Mouse (Mus musculus) MEL (cell line): ENCODE results near the gene Atg4b. TPM values are rescaled to one million over a fixed set of nuclear protein-coding genes. Genes with fewer than 3 reads are reported as not detected.
"Not testable (repeated sequence)": the region's sequence is repeated elsewhere in the genome, so short reads cannot be mapped to it uniquely, and the experiment has no call there.

ENCODE experiments used
- DNase-seq: peaks from one replicate; pipeline ENCODE4 v3.0.0; 2011; ENCODE audit warnings: low read depth, low spot score
- H3K27ac ChIP-seq: 2 replicates; pipeline ENCODE4 v1.5.1; 2012; ENCODE audit warnings: low read depth, mild to moderate bottlenecking, control low read depth, low read length, moderate library complexity; ENCODE audit not compliant: control insufficient read depth
- H3K27me3 ChIP-seq, 2 experiments: fragments of 150-350 bp in 1 of 2; sonication (generic) in 1 of 2; 2 replicates each; pipeline ENCODE4 v1.6.1; 2012; ENCODE audit warnings: low read length in 2 of 2, mild to moderate bottlenecking in 2 of 2, improper control_type of control experiment in 1 of 2, moderate library complexity in 1 of 2; ENCODE audit not compliant: insufficient read depth in 2 of 2, control insufficient read depth in 1 of 2
- H3K36me3 ChIP-seq, 2 experiments: 2 replicates each; pipeline ENCODE4 v1.6.1; 2012 to 2014; ENCODE audit warnings: low read length in 2 of 2, improper control_type of control experiment in 1 of 2, inconsistent platforms in 1 of 2, mild to moderate bottlenecking in 1 of 2; ENCODE audit not compliant: insufficient read depth in 2 of 2, control insufficient read depth in 1 of 2
- H3K4me1 ChIP-seq, 2 experiments: fragments of 150-350 bp in 1 of 2; sonication (generic) in 1 of 2; 2 replicates each; pipeline ENCODE4 v1.6.1; 2012; ENCODE audit warnings: low read length in 2 of 2, improper control_type of control experiment in 1 of 2, mild to moderate bottlenecking in 1 of 2; ENCODE audit not compliant: insufficient read depth in 2 of 2, control insufficient read depth in 1 of 2
- H3K4me3 ChIP-seq, 2 experiments: fragments of 150-350 bp in 1 of 2; sonication (generic) in 1 of 2; 2 replicates each; pipeline ENCODE4 v1.5.1; 2012; ENCODE audit warnings: low read depth in 2 of 2, low read length in 2 of 2, mild to moderate bottlenecking in 2 of 2, moderate library complexity in 2 of 2, control low read depth in 1 of 2, improper control_type of control experiment in 1 of 2; ENCODE audit not compliant: control insufficient read depth in 1 of 2, insufficient read depth in 1 of 2
- H3K79me2 ChIP-seq: 2 replicates; pipeline ENCODE4 v1.6.1; 2012; ENCODE audit warnings: mild to moderate bottlenecking, low read length, moderate library complexity; ENCODE audit not compliant: control insufficient read depth, poor library complexity, insufficient read depth
- H3K9ac ChIP-seq: 2 replicates; pipeline ENCODE4 v1.6.1; 2012; ENCODE audit warnings: low read depth, mild to moderate bottlenecking, control low read depth, low read length, moderate library complexity; ENCODE audit not compliant: control insufficient read depth, poor library complexity, severe bottlenecking
- H3K9me3 ChIP-seq: fragments of 150-350 bp; sonication (generic); replicated peaks from 2 replicates; pipeline ENCODE4 v1.6.1; 2012; ENCODE audit warnings: mild to moderate bottlenecking, low read length, improper control_type of control experiment, moderate library complexity; ENCODE audit not compliant: insufficient read depth
- BHLHE40 ChIP-seq: IDR thresholded peaks from 2 replicates; pipeline ENCODE4 v1.6.1; 2012; ENCODE audit warnings: low read depth, mild to moderate bottlenecking, inconsistent platforms, low read length, improper control_type of control experiment, borderline replicate concordance
- EP300 ChIP-seq, 2 experiments: IDR thresholded peaks; 2 replicates each; pipeline ENCODE4 v1.6.1; 2011; ENCODE audit warnings: improper control_type of control experiment in 2 of 2, low read length in 2 of 2, low read depth in 1 of 2, mild to moderate bottlenecking in 1 of 2
- ETS1 ChIP-seq: IDR thresholded peaks from 2 replicates; pipeline ENCODE4 v1.6.1; 2012; ENCODE audit warnings: low read depth, mild to moderate bottlenecking, inconsistent platforms, low read length, improper control_type of control experiment, moderate library complexity
- GABPA ChIP-seq: IDR thresholded peaks from 2 replicates; pipeline ENCODE4 v1.6.1; 2012; ENCODE audit warnings: low read depth, mild to moderate bottlenecking, inconsistent platforms, low read length, improper control_type of control experiment, moderate library complexity
- GATA1 ChIP-seq: IDR thresholded peaks from 2 replicates; pipeline ENCODE4 v1.6.1; 2011; ENCODE audit warnings: low read depth, low read length, improper control_type of control experiment
- JUND ChIP-seq: IDR thresholded peaks from 2 replicates; pipeline ENCODE4 v1.6.1; 2011; ENCODE audit warnings: low read depth, mild to moderate bottlenecking, improper control_type of control experiment, low read length
- MXI1 ChIP-seq: IDR thresholded peaks from 2 replicates; pipeline ENCODE4 v1.6.1; 2011; ENCODE audit warnings: mild to moderate bottlenecking, low read depth, low read length, improper control_type of control experiment
- NELFE ChIP-seq: IDR thresholded peaks from 2 replicates; pipeline ENCODE4 v1.6.1; 2011; ENCODE audit warnings: low read depth, low read length, improper control_type of control experiment
- RAD21 ChIP-seq: IDR thresholded peaks from 2 replicates; pipeline ENCODE4 v1.6.1; 2011; ENCODE audit warnings: mild to moderate bottlenecking, low read depth, low read length, improper control_type of control experiment
- RCOR1 ChIP-seq: IDR thresholded peaks from 2 replicates; pipeline ENCODE4 v1.6.1; 2012; ENCODE audit warnings: low read depth, mild to moderate bottlenecking, inconsistent platforms, low read length, improper control_type of control experiment
- SIN3A ChIP-seq: IDR thresholded peaks from 2 replicates; pipeline ENCODE4 v1.6.1; 2012; ENCODE audit warnings: low read length, improper control_type of control experiment, inconsistent platforms
- TAL1 ChIP-seq: IDR thresholded peaks from 2 replicates; pipeline ENCODE4 v1.6.1; 2012; ENCODE audit warnings: mild to moderate bottlenecking, inconsistent platforms, low read length, moderate library complexity, mixed read lengths
- TCF12 ChIP-seq: IDR thresholded peaks from 2 replicates; pipeline ENCODE4 v1.6.1; 2014; ENCODE audit warnings: low read depth, mild to moderate bottlenecking, inconsistent platforms, low read length, improper control_type of control experiment, moderate library complexity
- ZKSCAN1 ChIP-seq: IDR thresholded peaks from 2 replicates; pipeline ENCODE4 v1.6.1; 2012; ENCODE audit warnings: low read depth, mild to moderate bottlenecking, inconsistent platforms, low read length, improper control_type of control experiment, moderate library complexity
- ZNF384 ChIP-seq: IDR thresholded peaks from 2 replicates; pipeline ENCODE4 v1.6.1; 2012; ENCODE audit warnings: low read depth, mild to moderate bottlenecking, inconsistent platforms, low read length, improper control_type of control experiment
- polyA plus RNA-seq, 2 experiments: library from polyadenylated mRNA; stranded (reverse) in 1 of 2; unstranded in 1 of 2; fragments of >175 nt in 1 of 2; fragments of >200 nt in 1 of 2; gene quantifications; 2 replicates each; pipeline versions ENCODE4 v1.2.1 to v1.2.4; 2012; ENCODE audit warnings: low replicate concordance in 2 of 2, low read depth in 1 of 2; ENCODE audit not compliant: insufficient read length in 2 of 2, insufficient read depth in 1 of 2, missing spikeins in 1 of 2
- total RNA-seq: library from RNA; depleted of rRNA; stranded (reverse); fragments of 300-350 nt; gene quantifications from 2 replicates; pipeline ENCODE4 v1.2.3, GENCODE M21; 2012

Gene Atg4b
- total and polyA plus RNA-seq, 3 experiments: 57.9 to 121 TPM; not detected in 1

DNA sequence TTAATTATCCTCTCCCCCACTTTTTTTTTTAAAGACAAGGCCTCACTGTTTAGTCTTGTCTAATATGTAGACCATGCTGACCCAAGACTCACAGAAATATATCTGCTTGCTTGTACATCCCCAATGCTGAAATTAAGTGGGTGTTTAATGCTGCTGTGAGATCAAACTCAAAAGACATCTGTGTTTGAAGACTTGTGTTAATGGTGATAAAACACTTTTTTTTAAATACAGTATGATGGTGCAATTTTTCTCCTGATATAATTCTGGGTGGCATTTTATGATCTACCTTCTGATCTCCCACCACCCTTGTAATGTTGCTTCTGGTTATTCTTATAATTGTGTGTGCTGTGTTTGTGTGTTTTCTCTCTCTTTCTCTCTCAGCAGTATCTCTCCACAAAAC is 4.9 kb downstream of the Atg4b start:
- Histone ChIP-seq H3K27ac (peak overlapping the region; percentile 25), H3K9ac (peak overlapping the region; percentile 43), H3K36me3 (peaks cover 0 to 38% of the 10 kb centered on the region in 2 experiments; a peak in 2 of 4 replicates), H3K9me3 (no peaks in the 10 kb centered on the region), H3K4me1 (peaks cover 17 to 29% of the 10 kb centered on the region in 2 experiments), H3K79me2 (peaks cover 61% of the 10 kb centered on the region), H3K27me3 (no peaks in the 10 kb centered on the region), H3K4me3 (peak overlapping the region in 1 of 2 experiments; percentile 89; a peak in 2 of 4 replicates)
- no peak for TF ChIP-seq GABPA
- peak; percentile 67 for TF ChIP-seq TAL1
- peak; percentile 35; the same call in 1 of the 2 replicates for TF ChIP-seq RCOR1
- TF ChIP-seq TCF12: peak; percentile 80
- peak; percentile 85 for TF ChIP-seq EP300 (IDR thresholded peaks at IDR 0.05; ENCODE audit: low read depth in 1 of 2, low read length in 2 of 2)
- TF ChIP-seq MXI1: peak; percentile 35; the same call in 1 of the 2 replicates
- no peak for TF ChIP-seq NELFE
- TF ChIP-seq ZNF384: peak; percentile 78
- no peak for TF ChIP-seq JUND
- 0 out of 2 replicates have a peak, but pooled peaks have one; percentile 44 for TF ChIP-seq SIN3A
- peak; percentile 62 for TF ChIP-seq GATA1
- peak; percentile 68 for TF ChIP-seq ETS1
- TF ChIP-seq ZKSCAN1: no peak
- DNase-seq: peak; percentile 62

DNA sequence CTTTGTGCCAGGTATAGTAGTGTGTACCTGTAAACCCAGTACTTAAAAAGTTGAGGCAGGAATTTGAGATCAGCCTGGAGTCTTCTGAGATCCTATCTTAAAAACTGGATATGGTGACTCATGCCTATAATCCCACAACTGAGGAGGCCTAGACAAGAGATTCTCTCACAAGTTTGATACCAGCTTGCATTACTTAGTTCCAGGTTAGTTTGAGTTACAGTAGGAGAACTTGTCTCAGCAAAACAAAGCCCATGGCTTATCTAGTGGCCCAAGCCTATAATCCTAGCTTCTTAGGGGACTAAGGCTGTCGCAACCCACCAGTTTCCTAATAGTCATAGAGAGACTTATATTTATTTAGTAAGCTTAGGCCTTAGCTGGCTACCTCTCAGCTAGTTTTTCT is 8.8 kb downstream of the Atg4b start:
- H3K9me3 ChIP-seq: no peaks in the 10 kb centered on the region
- no peaks in the 10 kb centered on the region for H3K27me3 ChIP-seq
- peaks cover 2 to 39% of the 10 kb centered on the region in 2 experiments; a peak in 2 of 4 replicates for H3K36me3 ChIP-seq
- H3K79me2 ChIP-seq: peaks cover 53% of the 10 kb centered on the region
- no peak overlapping the region for H3K27ac ChIP-seq
- TF ChIP-seq BHLHE40 (no peak), RAD21 (no peak)
- H3K9ac ChIP-seq: no peak overlapping the region
- no peak for DNase-seq
- no peak overlapping the region for H3K4me3 ChIP-seq
- peaks cover 13 to 19% of the 10 kb centered on the region in 2 experiments for H3K4me1 ChIP-seq

DNA sequence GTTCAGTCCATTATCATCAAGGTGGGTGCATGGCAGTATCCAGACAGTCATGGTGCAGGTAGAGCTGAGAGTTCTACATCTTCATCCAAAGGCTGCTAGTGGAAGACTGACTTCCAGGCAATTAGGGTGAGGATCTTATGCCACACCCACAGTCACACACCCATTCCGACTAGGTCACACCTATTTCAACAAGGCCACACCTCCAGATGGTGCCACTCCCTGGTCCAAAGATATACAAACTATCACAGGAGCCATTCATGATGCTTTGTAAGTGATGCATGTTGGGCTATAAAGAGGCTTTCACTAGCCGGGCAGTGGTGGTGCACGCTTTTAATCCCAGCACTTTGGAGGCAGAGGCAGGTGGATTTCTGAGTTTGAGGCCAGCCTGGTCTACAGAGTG is 12.2 kb downstream of the Atg4b start:
- not testable (repeated sequence) for H3K9me3 ChIP-seq, H3K27me3 ChIP-seq, H3K27ac ChIP-seq, H3K4me1 ChIP-seq, H3K9ac ChIP-seq, H3K4me3 ChIP-seq, DNase-seq
- Histone ChIP-seq H3K36me3 (peaks cover 16 to 17% of the 10 kb centered on the region in 2 experiments), H3K79me2 (peaks cover 36% of the 10 kb centered on the region)
